Mouse (Mus musculus): Measurements from ENCODE around the gene Atxn7l1.
A peak's percentile ranks its signal among the peaks of the same experiment; 100 is the strongest.

Atxn7l1 gene

DNA sequence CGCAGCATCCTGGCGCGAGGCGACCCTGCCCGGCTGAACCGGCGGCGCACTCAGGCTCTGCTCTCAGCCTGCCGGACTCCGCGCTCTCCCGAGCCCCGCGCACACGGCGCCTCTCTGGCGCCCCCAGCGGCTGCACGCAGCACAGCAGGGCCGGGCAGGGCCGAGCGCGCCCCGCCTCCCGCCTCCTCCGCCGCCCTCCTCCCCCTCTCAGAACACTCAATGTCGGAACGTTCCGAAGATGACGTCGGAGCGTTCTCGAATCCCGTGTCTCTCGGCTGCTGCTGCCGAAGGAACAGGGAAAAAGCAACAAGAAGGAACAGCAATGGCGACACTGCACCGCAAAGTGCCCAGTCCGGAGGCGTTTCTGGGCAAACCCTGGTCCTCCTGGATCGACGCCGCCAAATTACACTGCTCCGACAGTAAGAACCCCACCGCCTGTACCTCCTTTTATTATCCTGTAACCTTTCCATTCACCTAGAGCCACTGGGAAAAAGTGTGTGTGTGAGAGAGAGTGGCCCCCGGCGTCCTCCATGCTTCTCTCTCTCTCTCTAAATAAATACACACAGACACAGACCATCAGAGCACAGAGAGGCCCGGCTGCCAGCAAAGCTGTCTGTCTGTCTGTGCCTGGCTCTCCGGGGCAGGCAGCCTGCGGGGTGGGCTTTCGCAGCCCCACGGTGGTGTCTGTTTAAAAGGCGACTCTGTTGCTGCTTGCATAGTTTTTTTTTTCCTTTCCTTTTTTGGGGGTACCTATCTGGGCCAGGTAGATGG lies at the start of gene Atxn7l1:
TSS of gene Atxn7l1 (plus strand) at position 197 of the 771 bp plus-strand sequence.
- DNase-seq, result peak; percentile 92

DNA sequence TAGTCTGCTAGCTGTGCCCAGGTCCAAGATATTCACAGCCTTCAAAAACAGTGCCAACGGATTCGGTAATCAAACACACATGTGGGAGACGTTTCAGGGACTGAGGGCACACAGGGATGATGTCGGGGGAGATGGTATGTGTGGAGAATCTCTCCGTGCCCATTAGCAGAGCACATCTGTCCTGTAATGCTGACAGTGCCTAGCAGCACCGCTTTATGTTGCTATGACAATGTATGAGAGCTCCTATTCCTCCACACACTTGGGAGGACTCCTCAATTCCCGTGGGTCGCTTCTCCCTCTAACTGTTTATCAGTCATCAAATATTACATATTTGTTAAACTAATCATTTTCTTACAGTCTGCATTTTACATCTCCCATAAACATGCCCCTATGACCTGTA lies 45.9 kb upstream of the Atxn7l1 start:
- DNase-seq, result no peak

DNA sequence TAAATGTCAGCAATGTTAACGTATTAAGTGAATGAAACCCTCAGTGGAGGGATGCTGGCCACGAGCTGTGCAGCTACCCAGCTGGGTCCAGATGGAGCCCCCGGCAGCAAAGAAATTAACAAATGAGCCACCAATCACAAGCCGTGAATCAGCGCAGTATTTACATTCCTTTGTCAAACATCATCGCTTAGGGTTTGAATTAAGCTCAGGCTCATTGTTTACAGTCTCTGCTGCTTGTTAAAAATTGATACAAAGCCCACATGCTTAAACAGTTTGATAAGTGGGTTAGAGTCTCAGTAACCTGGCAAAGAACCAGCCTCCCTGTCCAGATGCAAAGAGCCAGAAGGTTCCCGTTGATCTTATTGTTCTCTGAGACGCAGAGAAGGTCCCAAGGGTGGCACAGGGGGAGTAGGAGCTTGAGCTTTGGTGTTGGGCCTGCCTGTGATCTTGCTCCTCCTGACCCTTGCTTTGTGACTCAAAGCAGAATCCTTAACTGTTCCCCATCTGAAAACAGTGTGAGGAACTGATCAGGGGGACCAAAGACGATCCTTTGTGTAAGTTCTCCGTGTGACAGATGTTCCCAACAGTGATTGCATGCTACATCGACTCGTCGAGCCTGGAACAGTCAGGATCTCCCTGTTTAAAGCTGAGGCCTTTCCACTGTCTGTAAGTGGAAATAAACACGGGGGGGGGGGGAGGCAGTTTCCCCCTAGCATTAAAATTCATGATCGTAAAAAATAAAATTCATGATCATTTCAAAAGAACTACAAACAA lies 45.0 kb upstream of the Atxn7l1 start:
- DNase-seq, result no peak

DNA sequence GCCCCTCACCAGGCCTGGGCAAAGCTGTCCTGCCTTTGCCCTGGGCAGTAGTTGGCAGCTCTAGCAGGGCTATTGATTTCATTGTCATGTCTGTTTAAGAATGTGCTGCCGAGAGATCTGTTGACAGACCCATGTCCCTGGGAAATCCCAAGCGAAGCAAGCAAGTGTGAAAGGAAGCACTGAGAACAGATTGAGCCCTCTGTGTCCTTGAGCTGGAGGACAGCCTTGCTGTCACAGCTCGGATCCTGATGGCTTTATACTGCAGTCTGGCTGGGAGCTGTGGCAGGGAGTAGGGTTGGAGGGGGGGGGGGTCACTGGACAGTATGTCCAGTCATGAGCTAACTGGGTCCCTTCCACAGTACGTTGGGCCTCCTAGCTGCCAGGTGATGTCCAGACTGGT lies 41.8 kb upstream of the Atxn7l1 start:
- DNase-seq, result no peak

DNA sequence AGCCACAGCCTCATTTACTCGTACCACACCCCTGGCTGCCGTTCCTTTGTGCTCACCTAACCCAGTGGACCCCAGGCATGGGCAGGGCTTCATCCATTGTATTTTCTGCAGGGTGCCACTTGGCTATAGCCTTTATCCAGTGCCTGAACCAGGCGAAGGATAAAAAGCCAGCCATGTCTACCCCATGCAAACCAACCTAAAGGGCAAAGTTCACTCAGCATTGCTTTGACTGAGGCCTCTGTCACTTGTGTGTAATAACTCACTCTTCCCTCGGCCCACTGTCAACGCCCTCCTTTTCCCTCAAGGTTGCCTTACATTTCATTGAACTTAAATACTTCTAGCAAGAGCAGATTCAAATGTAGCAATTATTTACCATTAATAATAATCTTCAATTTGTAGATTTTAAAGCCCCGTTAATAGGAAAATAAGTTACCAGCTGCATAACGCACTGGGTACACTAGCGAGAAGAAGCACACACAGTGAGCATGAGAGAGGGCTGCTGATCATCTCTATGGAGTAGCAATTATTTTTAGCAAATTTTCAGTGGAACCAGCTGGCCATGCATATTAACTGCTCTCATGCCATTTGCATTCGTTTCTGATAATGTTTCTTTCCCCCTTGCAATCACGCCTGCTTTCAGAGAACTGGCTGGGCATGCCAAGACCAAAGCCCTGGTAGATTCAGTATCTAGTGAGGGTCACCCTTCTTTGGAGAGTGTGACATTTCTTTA lies 40.9 kb upstream of the Atxn7l1 start:
- no peak for DNase-seq

DNA sequence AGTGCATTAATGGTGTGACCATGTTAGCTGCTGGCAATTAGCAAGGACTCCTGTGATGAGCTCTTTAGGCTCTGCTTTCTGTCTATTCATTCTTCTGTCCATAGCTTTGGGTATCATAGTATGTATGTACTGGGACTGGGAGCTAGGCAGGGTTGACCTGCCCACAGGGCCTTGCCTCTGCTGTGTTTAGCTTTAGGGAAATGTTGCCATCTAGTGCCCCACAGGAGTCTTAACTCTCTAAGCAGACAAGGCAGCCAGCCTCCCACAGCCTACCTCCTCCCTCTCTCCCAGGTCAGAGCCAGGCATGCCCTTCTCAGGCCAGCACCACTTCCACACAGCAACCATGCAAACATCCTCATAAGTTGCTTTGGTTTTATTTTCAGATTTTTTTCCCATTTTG lies 38.0 kb upstream of the Atxn7l1 start:
- DNase-seq, result no peak

DNA sequence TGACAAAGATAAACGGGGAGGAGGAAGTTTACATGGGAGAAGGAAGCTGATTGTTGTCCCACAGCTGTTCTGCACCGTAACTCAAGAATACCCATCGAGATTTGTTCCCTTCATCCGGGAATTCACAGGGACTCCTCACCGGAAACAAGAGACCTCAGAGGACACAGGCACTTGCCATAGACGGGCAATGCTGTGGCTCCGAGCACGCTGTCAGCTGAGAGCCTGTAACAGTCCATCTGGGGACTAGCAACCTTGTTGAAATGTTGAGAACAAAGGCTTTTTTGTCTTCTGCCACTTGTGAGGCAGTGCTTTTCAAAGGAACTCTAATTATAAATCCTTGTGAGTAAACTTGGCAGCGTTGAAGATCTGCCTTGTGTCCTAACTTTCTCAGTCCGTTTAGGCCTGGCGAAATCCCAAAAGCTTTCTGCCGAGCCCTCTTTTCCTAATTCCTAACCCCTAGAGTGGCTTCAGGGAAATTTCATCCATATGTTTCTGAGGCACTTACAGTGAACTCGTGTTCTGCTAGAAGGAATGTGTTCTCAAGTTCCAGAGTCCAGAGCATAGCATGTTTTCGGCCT lies 36.5 kb upstream of the Atxn7l1 start:
- DNase-seq, result no peak

DNA sequence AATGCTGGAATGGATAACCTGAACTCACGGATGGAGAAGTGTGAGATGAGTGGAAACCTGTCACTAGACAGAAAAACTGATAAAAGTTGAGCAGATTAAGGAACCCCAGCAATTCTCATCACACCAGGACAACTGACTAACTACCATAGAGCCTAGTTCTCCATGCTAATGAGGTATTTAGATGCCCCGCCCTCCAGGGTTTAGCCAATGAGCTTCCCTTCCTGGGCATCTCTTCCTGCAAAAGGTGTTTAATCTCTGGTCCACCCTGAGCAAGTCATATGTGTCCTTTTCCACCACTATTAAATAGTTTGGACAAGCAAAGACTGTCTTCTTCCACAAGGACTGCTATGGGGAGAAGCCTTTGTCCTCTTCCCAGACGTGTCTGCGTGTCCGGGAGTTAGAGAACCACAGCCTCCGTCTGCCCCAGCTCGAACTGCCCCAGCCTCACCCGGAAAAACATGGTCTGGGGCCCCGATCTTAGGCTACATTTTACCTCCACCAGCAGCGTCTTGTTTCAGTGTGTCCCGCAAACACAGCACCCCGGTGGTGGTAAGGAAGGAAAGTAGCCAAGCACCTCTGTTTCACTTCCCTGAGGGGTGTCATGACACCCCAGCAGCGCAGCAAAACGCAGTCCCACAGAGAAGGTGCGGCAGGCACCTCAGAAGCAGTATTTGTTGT lies 28.7 kb upstream of the Atxn7l1 start:
- no peak for DNase-seq

DNA sequence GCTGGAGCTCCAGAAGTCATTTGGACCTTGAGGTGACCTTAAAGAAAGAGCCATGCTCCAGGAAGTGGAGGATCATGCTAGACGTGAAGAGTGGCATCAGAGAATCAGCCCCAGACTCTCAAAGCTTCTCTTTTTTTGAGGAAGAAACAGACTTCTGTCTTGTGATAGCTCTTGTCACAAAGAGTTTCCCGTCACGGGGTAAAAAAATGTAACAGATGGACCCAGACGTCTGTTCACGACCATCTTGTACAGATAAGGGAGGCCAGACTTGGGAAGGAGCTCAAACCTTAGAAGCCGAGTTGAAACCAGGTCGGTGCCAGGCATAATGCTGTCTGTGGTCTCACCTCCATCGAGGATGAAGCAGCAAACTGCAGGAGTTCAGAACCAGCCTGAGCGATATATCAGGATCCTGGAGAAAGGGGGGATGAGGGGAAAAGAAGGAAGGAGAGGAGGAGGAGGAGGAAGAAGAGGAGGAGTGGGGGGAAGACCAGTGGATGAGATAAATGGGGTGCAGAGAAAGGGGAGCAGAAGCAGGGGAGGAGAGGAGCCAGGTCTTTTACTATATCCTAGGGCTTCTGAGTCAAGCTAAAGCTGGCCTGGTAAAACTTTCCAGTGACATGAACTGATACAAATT lies 21.8 kb upstream of the Atxn7l1 start:
- DNase-seq, result no peak

DNA sequence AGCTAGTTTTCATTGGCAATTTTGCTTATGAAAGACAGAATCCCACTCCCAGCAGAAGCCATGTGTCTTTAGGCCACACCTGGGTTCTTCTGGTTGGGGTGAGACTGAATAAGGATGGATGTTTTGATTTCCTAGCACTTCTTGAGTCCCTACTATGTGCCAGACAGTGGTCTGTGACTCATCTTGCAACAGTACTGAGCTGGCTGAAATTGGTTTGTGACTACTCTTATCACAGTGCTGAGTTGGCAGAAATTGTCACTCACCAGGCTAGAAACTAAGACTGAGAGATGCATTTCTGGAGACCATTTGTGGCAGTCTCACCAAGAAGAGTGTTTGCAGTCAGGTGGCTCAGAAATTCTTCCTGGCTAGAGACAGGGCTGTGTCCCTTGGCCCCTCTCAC lies 21.2 kb upstream of the Atxn7l1 start:
- DNase-seq, result no peak

DNA sequence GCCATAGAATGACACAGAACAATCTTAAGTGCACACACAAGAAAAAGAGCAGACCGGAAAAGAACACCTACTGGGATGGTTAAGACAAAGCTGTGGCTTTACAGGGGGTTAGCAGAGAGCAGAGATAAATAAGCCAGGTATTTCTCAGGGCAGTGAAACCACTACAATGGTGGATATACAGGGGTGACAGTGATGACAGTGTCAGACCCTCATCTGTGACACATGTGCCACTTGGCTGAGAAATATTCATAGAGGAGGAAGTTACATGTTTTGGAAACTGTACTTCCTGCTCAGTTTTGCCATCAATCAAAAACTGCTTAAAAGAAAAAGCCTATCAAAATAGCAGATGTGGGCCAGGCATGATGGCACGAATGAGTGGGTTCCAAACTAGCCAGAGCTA lies 19.4 kb upstream of the Atxn7l1 start:
- no peak for DNase-seq

DNA sequence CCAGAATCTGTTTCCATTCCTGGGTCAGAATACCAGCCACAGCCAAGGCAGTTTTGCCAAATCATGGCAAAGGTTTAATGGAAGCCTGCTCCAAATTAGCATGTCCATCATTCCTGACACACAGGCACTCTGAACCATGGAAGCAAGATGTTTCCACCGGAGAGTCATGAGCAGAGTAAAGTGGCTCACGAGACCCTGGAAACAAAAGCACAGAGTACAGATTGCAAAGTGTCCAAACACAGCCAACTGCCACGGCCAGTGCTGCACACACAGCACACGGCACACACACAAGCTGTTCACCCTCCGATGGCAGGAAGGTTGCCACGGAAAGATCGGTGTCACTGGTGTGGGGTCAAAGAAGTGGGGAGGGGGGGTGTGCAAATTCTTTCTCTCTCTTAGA lies 18.8 kb upstream of the Atxn7l1 start:
- no peak for DNase-seq

DNA sequence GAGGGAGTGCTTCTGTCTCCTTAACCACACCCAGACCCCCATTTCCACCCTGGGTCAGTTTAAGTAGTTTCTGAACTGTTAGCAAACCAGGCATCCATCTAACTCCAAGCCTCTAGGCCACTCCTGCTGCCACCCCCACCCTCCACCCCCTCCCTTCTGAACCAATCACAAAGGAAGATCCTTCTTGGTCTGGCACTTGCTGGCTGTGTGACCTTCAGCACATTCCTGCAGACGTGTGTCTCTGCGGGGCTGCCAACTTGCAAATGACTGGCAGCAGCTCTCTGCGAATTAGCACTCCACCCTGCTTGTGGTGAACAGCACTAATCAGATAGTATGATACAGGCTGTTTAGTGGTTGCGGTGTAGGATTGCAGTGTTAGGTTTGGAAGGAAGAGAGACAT lies 18.1 kb upstream of the Atxn7l1 start:
- DNase-seq, result no peak

DNA sequence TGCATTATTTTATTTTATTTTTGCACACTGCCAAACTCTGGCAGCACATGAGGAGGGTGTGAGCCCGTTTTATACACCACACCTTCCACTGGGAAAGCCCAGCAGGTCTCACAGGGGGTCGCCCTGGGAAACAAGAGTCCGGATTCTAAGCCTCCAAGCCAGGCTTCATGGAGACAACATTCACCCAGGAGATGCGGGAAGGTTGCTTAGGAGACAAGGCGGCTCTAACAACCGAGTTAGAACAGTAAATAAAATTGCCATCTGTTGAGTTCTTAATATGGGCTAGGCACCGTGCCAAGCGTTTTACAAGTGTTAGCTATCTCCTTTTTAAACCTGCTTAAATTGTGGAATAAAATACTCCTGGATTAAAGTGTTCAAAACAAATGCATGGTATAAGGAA lies 17.1 kb upstream of the Atxn7l1 start:
- DNase-seq, result no peak

DNA sequence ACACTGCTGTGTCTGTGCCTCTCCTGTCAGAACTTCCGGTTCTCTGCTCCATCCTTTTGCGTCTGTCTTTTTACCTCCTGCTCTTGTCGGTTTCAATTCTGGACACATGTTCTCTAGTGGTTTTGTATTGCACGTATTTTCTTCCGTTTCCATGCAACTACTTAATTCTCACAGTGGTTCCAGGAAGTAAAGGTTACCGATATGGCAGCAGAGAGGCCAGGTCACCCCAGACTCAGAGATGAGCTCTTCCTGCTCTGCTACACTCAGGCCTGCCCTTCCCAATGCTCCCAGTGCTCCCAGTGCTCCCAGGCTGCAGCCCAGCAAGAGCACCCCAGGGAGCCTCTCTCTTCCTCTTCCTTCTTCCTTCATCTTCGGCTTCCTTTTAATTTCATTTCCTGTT lies 15.7 kb upstream of the Atxn7l1 start:
- no peak for DNase-seq

DNA sequence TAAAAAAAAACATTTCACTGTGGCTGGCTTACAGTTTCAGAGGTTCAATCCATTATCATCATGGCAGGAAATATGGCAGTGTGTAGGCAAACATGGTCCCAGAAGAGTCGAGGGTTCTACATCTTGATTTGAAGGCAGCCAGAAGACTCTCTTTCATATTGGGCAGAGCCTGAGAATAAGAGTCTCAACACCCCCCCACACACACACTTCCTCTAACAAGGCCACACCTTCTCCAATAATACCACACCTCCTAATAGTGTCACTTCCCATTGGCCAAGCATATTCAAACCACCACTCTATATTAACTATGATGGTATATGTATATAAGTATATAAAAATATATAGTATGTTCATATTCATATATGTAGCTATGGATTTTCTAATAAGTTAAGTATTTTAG lies 9.6 kb upstream of the Atxn7l1 start:
- DNase-seq, result no peak

DNA sequence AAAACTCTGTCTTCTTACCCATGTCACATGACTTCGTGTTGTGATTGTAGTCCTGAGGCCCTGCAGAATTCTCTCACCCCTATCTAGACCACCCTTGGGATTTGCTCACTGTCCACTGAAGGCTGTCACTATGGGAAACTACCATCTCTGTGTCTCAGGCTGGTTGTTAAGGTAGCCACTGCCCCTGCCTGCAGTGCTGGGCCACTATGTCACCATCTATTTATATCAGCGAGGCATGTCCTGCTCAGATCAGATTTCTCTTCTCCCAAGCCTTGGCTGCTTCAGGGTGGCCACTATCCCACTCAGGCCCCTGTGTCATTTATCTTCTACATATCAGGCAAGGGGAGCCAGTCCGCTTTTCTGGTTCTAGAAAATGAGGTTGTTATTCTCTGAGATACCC lies 8.4 kb upstream of the Atxn7l1 start:
- DNase-seq, result no peak

DNA sequence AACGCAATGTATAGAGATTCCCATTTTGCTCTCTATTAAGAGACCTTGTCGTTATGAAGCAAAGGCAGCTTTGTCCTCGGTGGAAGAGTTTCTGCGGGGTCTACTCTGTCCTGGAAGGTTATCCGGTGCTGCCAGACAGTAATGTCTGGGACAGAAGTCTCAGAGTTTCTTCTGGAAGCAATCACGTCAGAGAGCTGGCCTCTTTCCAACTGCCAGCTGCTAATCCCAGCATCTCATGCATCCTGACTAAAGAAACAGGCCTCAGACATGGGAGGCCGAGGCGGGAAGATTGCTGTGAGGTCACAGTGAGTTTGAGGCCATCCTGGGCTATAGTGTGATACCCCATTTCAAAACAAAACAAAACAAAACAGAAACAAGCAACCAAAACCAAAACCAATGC lies 3.0 kb upstream of the Atxn7l1 start:
- DNase-seq, result no peak

DNA sequence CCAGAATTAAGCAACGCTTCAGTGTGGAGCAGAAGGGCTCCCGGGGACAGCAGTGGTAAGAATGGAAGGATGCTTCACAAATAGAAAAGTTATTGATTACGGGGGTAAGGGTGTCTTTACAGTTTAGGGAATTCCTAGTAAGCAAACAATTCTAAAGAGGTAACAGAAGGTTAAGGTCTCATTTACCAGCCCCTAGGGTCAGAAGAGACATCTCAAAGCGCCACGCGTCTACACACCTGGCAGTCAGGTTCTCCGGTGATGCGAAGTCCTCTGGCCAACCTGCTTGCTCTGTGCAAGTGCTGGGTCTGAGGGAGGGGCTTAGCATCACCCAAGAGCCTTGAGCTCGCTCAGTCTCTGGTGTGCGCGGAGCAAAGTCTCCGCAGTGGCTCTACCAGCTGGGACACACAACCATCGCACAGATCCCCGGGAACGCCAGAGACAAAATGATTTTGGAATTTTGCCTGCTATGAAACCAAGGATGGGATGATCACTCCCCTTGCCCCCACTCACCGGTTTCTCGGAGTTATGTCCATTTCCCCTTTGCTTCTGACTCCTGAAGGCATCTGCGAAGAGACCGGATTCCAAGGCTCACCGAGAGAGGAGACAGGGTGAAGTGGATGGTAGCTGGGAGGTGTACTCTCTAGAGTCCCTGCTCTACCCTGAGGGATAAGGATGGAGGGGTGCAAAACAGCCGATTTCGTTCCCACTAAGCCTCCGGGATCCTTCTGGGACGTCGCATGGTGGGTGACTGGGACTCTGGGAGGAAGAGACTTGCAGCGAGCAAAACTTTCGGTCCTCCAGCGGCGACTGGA lies 665 bp upstream of the Atxn7l1 start:
- DNase-seq, result no peak

DNA sequence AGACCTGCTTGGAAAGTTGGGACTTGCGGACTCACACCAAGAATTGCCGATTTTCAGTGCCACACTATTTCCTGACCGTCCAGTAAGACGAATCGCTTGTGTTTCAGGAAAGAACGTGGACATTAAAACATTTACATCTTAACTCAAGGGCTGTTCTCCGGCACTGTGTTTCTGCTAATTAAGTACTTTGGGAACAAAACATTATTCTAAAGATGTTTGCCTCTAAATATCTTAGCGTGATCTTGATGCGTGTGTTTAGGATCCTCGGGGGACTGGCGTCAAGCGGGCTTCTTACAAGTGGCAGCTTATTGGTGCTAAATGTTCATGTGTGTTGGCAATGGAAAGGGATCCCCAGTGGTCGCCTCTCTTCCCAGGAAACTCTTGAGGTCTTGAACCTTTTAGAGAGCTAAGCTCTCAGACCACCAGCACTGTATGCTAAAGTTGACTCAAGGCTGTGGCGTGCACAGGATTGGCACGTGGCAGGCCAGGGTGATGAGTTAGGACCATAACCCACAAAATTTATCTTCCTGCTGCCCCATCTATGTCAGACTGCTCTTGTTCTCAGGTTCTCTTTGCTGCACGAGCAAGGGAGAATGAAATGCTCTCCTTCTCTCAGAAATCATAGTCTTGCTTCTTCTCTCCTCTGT lies 2.2 kb downstream of the Atxn7l1 start:
- no peak for DNase-seq

DNA sequence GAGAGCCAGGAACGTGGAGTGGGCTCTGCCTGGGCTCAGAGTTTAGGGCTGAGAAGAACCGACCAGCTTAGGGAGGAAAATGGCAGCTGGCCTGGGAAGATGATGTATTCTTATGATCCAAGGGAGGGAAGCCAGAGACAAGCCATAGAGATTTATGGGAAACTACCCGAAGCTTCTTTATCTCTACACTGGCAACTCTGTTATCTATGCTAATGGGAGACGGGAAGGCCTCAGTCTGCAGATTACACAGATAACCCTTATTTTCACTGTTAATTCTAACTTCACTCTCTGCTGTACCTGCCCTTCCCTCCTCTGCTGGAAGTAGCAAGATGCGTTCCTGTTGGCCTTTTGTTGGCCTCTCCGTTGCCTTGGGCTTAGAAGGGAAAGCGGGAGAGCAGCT lies 5.6 kb downstream of the Atxn7l1 start:
- no peak for DNase-seq
